27 mouse cellular contexts compared by ENCODE assay signal in the genomic region with DNA sequence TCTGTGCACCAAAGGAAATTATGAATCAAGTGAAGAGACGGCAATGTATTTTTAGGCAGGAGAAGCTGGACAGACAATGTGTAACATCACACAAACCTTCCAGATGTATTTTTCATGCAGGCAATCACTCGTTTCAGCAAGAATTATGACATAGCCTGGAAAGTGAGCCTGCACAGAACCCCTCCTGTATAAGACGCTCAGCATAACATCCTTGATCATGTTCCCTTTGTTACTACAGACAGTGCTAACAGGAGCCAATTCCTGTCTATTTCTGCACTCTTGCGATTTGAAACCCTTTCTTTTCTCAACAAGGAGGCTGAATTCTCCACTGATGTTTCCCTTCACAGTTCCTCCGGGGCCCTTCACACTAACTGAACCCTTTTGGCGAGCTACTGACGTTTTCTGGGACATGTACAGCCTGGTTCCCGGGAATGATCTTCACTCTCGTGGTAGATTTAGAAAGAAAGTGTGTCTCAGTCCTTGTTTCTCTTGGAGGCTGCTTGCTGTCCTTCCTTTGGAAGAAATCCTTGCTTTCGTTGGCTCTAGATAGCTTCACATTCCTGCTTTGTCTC.
DNase-seq lines count a peak whose midpoint lies in the region; ATAC-seq and TF ChIP-seq lines count a peak whose summit lies in the region.
"Had no signal": no experiment of that assay in that cellular context is flagged by ENCODE, and none has a peak within 500 bp of the region (broad histone marks: within the 10 kb centered on the region; RNA-seq: fewer than 3 reads in every experiment).

No protein-coding gene starts in this region.

- 66% methylated on average over 10 of the region's 10 CpGs for WGBS in embryonic facial prominence, embryonic 14.5 days
- 83% methylated on average over 10 of the region's 10 CpGs for WGBS in embryonic facial prominence, embryonic 10.5 days
- 51% methylated on average over 10 of the region's 10 CpGs for WGBS in kidney, postnatal 0 days
- WGBS in kidney, embryonic 14.5 days = 70% methylated on average over 10 of the region's 10 CpGs
- 52% methylated on average over 10 of the region's 10 CpGs for WGBS in stomach, embryonic 16.5 days

- H3K9me3 ChIP-seq in embryonic facial prominence, embryonic 14.5 days (ENCODE audit: control insufficient read depth, low read length) = no peaks in the 10 kb centered on the region
- no peaks in the 10 kb centered on the region for H3K9me3 ChIP-seq in embryonic facial prominence, embryonic 10.5 days
- no peaks in the 10 kb centered on the region for H3K9me3 ChIP-seq in kidney, postnatal 0 days (replicated peaks; ENCODE audit: low read length)
- H3K9me3 ChIP-seq in kidney, embryonic 14.5 days (ENCODE audit: control insufficient read depth, low read length) = no peaks in the 10 kb centered on the region
- no peaks in the 10 kb centered on the region for H3K9me3 ChIP-seq in stomach, embryonic 16.5 days (replicated peaks; ENCODE audit: control insufficient read depth, low read length)
- H3K9me3 ChIP-seq: embryonic facial prominence, embryonic 12.5 days; forebrain, embryonic 10.5 days; hindbrain, embryonic 12.5 days had no signal

- no peaks in the 10 kb centered on the region for H3K27me3 ChIP-seq in embryonic facial prominence, embryonic 14.5 days (replicated peaks; ENCODE audit: control insufficient read depth, insufficient read depth, low read length)
- no peaks in the 10 kb centered on the region for H3K27me3 ChIP-seq in embryonic facial prominence, embryonic 10.5 days (replicated peaks; ENCODE audit: low read depth, poor library complexity, severe bottlenecking)
- H3K27me3 ChIP-seq in kidney, postnatal 0 days (ENCODE audit: insufficient read depth, low read length) = no peaks in the 10 kb centered on the region
- no peaks in the 10 kb centered on the region for H3K27me3 ChIP-seq in kidney, embryonic 14.5 days (ENCODE audit: control insufficient read depth, insufficient read depth, low read length)
- no peaks in the 10 kb centered on the region for H3K27me3 ChIP-seq in stomach, embryonic 16.5 days (ENCODE audit: control insufficient read depth, insufficient read depth, low read length)
- H3K27me3 ChIP-seq: CH12.LX; embryonic facial prominence, embryonic 12.5 days; hindbrain, embryonic 12.5 days had no signal

- peak; percentile 59 for DNase-seq in embryonic facial prominence, embryonic 14.5 days (ENCODE audit: low spot score)
- no peak for DNase-seq in embryonic facial prominence, embryonic 10.5 days (ENCODE audit: low spot score)
- peak; percentile 59 for DNase-seq in kidney, postnatal 0 days (ENCODE audit: low spot score)
- peak; percentile 31 for DNase-seq in brain, adult 2 months (ENCODE audit: low read depth, low spot score)
- DNase-seq in testis, postnatal 14 days (ENCODE audit: low spot score) = no peak
- DNase-seq: adrenal gland, adult 2 months; cerebellum, adult 11 months; cerebellum, adult 9-10 months; cerebellum, postnatal 36 days; gastrocnemius, postnatal 14 days; kidney, adult 18-20 months; layer of hippocampus, postnatal 36 days; liver; lung, adult 2 months; lung, postnatal 10 days; midbrain, embryonic 14.5 days had no signal

- no peak overlapping the region for H3K9ac ChIP-seq in embryonic facial prominence, embryonic 14.5 days (ENCODE audit: low read depth, low read length)
- no peak overlapping the region for H3K9ac ChIP-seq in kidney, postnatal 0 days (ENCODE audit: low read depth, low read length)
- no peak overlapping the region for H3K9ac ChIP-seq in kidney, embryonic 14.5 days (ENCODE audit: low read depth, low read length)
- H3K9ac ChIP-seq in stomach, embryonic 16.5 days (ENCODE audit: low read length) = no peak overlapping the region
- H3K9ac ChIP-seq: embryonic facial prominence, embryonic 12.5 days; hindbrain, embryonic 12.5 days; liver, embryonic 14.5 days had no signal

- no peaks in the 10 kb centered on the region for H3K4me1 ChIP-seq in embryonic facial prominence, embryonic 14.5 days (ENCODE audit: control insufficient read depth, insufficient read depth, low read length)
- H3K4me1 ChIP-seq in embryonic facial prominence, embryonic 10.5 days = no peaks in the 10 kb centered on the region
- no peaks in the 10 kb centered on the region for H3K4me1 ChIP-seq in kidney, postnatal 0 days (replicated peaks; ENCODE audit: insufficient read depth, low read length)
- no peaks in the 10 kb centered on the region for H3K4me1 ChIP-seq in kidney, embryonic 14.5 days (ENCODE audit: control insufficient read depth, insufficient read depth, low read length)
- no peaks in the 10 kb centered on the region for H3K4me1 ChIP-seq in stomach, embryonic 16.5 days (ENCODE audit: control insufficient read depth, insufficient read depth, low read length)
- H3K4me1 ChIP-seq: embryonic facial prominence, embryonic 12.5 days; forebrain, embryonic 10.5 days; hindbrain, embryonic 12.5 days had no signal

- H3K36me3 ChIP-seq in embryonic facial prominence, embryonic 14.5 days (ENCODE audit: control insufficient read depth, insufficient read depth, low read length) = no peaks in the 10 kb centered on the region
- H3K36me3 ChIP-seq in embryonic facial prominence, embryonic 10.5 days (replicated peaks) = no peaks in the 10 kb centered on the region
- H3K36me3 ChIP-seq in kidney, postnatal 0 days (ENCODE audit: insufficient read depth, low read length) = no peaks in the 10 kb centered on the region
- H3K36me3 ChIP-seq in kidney, embryonic 14.5 days (ENCODE audit: control insufficient read depth, insufficient read depth, low read length) = no peaks in the 10 kb centered on the region
- no peaks in the 10 kb centered on the region for H3K36me3 ChIP-seq in stomach, embryonic 16.5 days (ENCODE audit: control insufficient read depth, insufficient read depth, low read length)
- H3K36me3 ChIP-seq: embryonic facial prominence, embryonic 12.5 days; forebrain, embryonic 10.5 days; hindbrain, embryonic 12.5 days had no signal

- no peak overlapping the region for H3K4me3 ChIP-seq in embryonic facial prominence, embryonic 14.5 days (ENCODE audit: low read depth, low read length)
- no peak overlapping the region for H3K4me3 ChIP-seq in embryonic facial prominence, embryonic 10.5 days
- no peak overlapping the region for H3K4me3 ChIP-seq in kidney, postnatal 0 days (replicated peaks; ENCODE audit: low read depth, low read length)
- H3K4me3 ChIP-seq in kidney, embryonic 14.5 days (ENCODE audit: low read length) = no peak overlapping the region
- H3K4me3 ChIP-seq in stomach, embryonic 16.5 days (replicated peaks; ENCODE audit: low read length) = no peak overlapping the region
- H3K4me3 ChIP-seq: embryonic facial prominence, embryonic 12.5 days; forebrain, embryonic 10.5 days; hindbrain, embryonic 12.5 days had no signal

- H3K4me2 ChIP-seq in embryonic facial prominence, embryonic 14.5 days (ENCODE audit: low read depth, low read length) = no peak overlapping the region
- H3K4me2 ChIP-seq in kidney, postnatal 0 days (ENCODE audit: low read length) = no peak overlapping the region
- H3K4me2 ChIP-seq in kidney, embryonic 14.5 days (replicated peaks; ENCODE audit: low read depth, low read length) = no peak overlapping the region
- H3K4me2 ChIP-seq in stomach, embryonic 16.5 days (ENCODE audit: low read depth, low read length) = no peak overlapping the region
- H3K4me2 ChIP-seq: embryonic facial prominence, embryonic 12.5 days; hindbrain, embryonic 12.5 days had no signal

- TF ChIP-seq CTCF in kidney, postnatal 0 days (IDR thresholded peaks at IDR 0.05; ENCODE audit: low read depth) = no peak

- ATAC-seq in embryonic facial prominence, embryonic 14.5 days (ENCODE audit: low read depth) = peak; percentile 65; the same call in 1 of the 2 replicates
- ATAC-seq in kidney, postnatal 0 days (replicated peaks; ENCODE audit: low FRiP score, low read depth) = no peak
- ATAC-seq in kidney, embryonic 14.5 days (ENCODE audit: low FRiP score, low TSS enrichment) = no peak
- ATAC-seq in stomach, embryonic 16.5 days (ENCODE audit: insufficient read depth, low FRiP score) = 0 out of 2 replicates have a peak, but pooled peaks have one; percentile 68
- ATAC-seq: activated CD4-positive, CD25-positive, alpha-beta regulatory T cell, adult 4 months; forebrain, embryonic 16.5 days; hindbrain, postnatal 0 days had no signal

- no peak overlapping the region for H3K27ac ChIP-seq in embryonic facial prominence, embryonic 14.5 days (replicated peaks; ENCODE audit: low read depth, low read length)
- H3K27ac ChIP-seq in embryonic facial prominence, embryonic 10.5 days (replicated peaks) = no peak overlapping the region
- H3K27ac ChIP-seq in kidney, postnatal 0 days = no peak overlapping the region
- no peak overlapping the region for H3K27ac ChIP-seq in kidney, embryonic 14.5 days (ENCODE audit: low read depth, low read length)
- no peak overlapping the region for H3K27ac ChIP-seq in stomach, embryonic 16.5 days (ENCODE audit: low read length)
- H3K27ac ChIP-seq: embryonic facial prominence, embryonic 12.5 days; forebrain, embryonic 10.5 days; hindbrain, embryonic 12.5 days; hindbrain, postnatal 0 days; liver, embryonic 14.5 days; macrophage had no signal

Comparison
In these comparisons a context has a peak if more than half of its experiments do, and no peak if none do; other contexts are left out.
1. DNase-seq: peak in embryonic facial prominence, embryonic 14.5 days (single experiment), kidney, postnatal 0 days (single experiment) and brain, adult 2 months (single experiment); none in embryonic facial prominence, embryonic 10.5 days (single experiment) and testis, postnatal 14 days (single experiment).
2. ATAC-seq: peak in embryonic facial prominence, embryonic 14.5 days (single experiment) and stomach, embryonic 16.5 days (single experiment); none in kidney, postnatal 0 days (single experiment) and kidney, embryonic 14.5 days (single experiment).